Mouse (Mus musculus): Measurements from ENCODE around the gene Egfr. TPM values are rescaled to one million over a fixed set of nuclear protein-coding genes. Genes with fewer than 3 reads are reported as not detected.

The Egfr gene
- 10 to 100 TPM; 15.3 to 18.6 TPM for total RNA-seq (2021)

GRCm38 (mm10) chr11:16752007-16752348, at the start of gene Egfr:
Gene Egfr (plus strand): TSS chr11:16752203.
- intact Hi-C loops (cut with DNase I): loop anchor here (10.0 kb wide), 1 partner anchor 227 kb away; no protein-coding TSS in a partner anchor
- peak; percentile 16 to 75 for DNase-seq (ENCODE audit: extremely low spot score in 1 of 2, low spot score in 2 of 2)

- intact Hi-C loops (cut with DNase I): no loop called here
- no peak for DNase-seq (ENCODE audit: extremely low spot score in 1 of 2, low spot score in 2 of 2)
Observed at GRCm38 (mm10) chr11:16703221-16703620, 48.8 kb upstream of the Egfr start.

- intact Hi-C loops (cut with DNase I): no loop called here
- no peak for DNase-seq (ENCODE audit: extremely low spot score in 1 of 2, low spot score in 2 of 2)
Observed at GRCm38 (mm10) chr11:16735083-16735644, 16.8 kb upstream of the Egfr start.

DNA sequence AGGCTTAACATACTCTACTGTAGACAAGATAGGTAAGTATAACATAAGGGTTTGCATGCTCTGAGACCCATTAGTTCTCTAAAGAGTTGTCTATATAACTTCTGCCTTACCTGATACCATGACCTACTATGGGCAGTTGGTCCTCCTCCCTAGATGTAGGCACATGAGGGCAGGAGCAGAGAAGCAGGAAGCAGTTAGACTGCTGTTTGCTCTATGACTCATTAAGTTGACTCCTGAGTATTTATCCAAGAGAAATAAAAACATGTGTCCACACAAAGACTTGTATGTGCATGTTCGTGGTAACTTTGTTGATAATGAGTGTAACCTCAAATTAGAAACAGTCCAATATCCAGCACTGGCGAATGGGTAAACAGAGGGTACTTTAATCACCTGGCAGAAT, 14.7 kb upstream of the Egfr start:
- intact Hi-C loops (cut with DNase I): no loop called here
- no peak for DNase-seq (ENCODE audit: extremely low spot score in 1 of 2, low spot score in 2 of 2)

DNA sequence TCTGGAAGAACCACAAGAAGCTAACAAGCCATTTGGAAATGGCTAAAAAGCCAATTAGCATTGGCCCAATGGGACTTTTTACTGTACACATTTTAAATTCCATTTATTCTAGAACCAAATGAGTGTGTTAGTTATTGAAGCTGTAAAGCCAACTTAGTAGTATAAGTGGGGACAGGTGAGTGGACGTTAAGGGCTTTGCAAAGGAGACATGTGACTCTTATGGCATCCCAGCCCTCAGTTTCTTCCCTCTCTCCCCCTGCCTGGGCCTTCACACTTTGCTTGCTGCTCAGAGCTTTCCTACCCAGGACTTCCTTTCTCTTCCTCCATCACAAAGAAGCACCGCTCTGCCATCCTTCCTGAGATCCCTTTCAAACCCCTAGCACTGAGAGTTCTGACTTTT, 13.3 kb upstream of the Egfr start:
- DNase-seq (ENCODE audit: extremely low spot score in 1 of 2, low spot score in 2 of 2): no peak
- intact Hi-C loops (cut with DNase I): no loop called here

GRCm38 (mm10) chr11:16739155-16739554, 12.8 kb upstream of the Egfr start:
- no peak for DNase-seq (ENCODE audit: extremely low spot score in 1 of 2, low spot score in 2 of 2)
- intact Hi-C loops (cut with DNase I): no loop called here

GRCm38 (mm10) chr11:16740691-16741611, 11.1 kb upstream of the Egfr start:
- intact Hi-C loops (cut with DNase I): no loop called here
- DNase-seq (ENCODE audit: extremely low spot score in 1 of 2, low spot score in 2 of 2): no peak

- intact Hi-C loops (cut with DNase I): no loop called here
- no peak for DNase-seq (ENCODE audit: extremely low spot score in 1 of 2, low spot score in 2 of 2)
Observed at GRCm38 (mm10) chr11:16742251-16742650, 9.8 kb upstream of the Egfr start.

- DNase-seq (ENCODE audit: extremely low spot score in 1 of 2, low spot score in 2 of 2): no peak
- intact Hi-C loops (cut with DNase I): no loop called here
Observed at GRCm38 (mm10) chr11:16742821-16743220, 9.2 kb upstream of the Egfr start.

GRCm38 (mm10) chr11:16751457-16751982, 483 bp upstream of the Egfr start:
- intact Hi-C loops (cut with DNase I): loop anchor here (10.0 kb wide), 1 partner anchor 227 kb away; no protein-coding TSS in a partner anchor
- no peak for DNase-seq (ENCODE audit: extremely low spot score in 1 of 2, low spot score in 2 of 2)

DNA sequence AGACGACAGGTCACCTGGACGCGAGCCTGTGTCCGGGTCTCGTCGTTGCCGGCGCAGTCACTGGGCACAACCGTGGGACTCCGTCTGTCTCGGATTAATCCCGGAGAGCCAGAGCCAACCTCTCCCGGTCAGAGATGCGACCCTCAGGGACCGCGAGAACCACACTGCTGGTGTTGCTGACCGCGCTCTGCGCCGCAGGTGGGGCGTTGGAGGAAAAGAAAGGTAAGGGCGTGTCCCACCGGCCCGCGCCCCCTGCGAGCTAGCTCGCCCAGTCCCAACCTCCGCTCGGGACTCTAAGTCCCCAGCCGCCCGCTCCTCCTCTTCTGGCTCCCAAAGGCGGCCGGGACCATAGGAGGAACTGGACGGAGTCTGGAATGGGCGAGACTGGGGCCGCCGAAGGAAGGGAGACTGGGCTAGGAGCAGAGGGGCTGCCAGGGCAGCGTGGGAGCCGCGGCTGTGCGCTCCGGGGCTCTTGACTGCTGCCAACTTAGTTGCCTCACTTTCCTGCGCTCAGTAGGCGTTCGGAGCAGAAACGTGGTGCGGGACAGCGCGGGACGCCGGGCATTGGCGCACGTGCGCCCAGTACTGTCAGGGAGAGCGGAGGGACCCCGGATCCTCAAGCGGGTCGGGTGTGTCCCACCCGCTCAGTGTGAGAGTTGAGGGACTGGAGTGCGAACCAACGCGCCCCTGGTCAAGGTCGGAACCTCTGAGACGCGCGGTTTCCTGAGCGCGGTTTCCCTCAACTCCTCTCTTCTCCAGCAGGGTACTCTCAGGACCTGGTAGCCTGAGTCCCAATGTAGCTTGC, 548 bp downstream of the Egfr start:
- intact Hi-C loops (cut with DNase I): loop anchor here (10.0 kb wide), 1 partner anchor 228 kb away; no protein-coding TSS in a partner anchor
- peak in 1 of 2 experiments; percentile 37 for DNase-seq (ENCODE audit: extremely low spot score in 1 of 2, low spot score in 2 of 2)

GRCm38 (mm10) chr11:16753154-16754040, 1.4 kb downstream of the Egfr start:
- intact Hi-C loops (cut with DNase I): loop anchor here (10.0 kb wide), 1 partner anchor 229 kb away; no protein-coding TSS in a partner anchor
- no peak for DNase-seq (ENCODE audit: extremely low spot score in 1 of 2, low spot score in 2 of 2)

DNA sequence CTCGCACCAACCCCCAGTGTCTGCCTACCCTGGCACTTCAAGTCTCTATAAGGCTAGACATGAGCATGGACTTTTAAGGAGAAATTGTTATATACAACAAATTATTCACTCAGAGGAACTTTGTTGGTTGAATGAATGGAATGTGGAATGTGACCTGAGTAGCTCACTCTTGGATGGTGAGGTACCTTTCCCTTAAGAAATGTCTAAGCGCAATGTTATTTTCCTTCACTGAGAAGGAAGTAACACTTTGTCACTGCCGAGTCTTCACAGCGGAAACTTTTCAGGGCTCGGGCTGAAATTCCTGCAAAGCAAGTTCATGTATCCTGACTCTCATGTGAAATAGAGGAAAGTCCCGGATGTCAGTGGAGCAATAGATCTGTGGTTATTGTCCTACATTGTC, 7.9 kb downstream of the Egfr start:
- intact Hi-C loops (cut with DNase I): loop anchor here (10.0 kb wide), 1 partner anchor 235 kb away; no protein-coding TSS in a partner anchor
- no peak for DNase-seq (ENCODE audit: extremely low spot score in 1 of 2, low spot score in 2 of 2)

DNA sequence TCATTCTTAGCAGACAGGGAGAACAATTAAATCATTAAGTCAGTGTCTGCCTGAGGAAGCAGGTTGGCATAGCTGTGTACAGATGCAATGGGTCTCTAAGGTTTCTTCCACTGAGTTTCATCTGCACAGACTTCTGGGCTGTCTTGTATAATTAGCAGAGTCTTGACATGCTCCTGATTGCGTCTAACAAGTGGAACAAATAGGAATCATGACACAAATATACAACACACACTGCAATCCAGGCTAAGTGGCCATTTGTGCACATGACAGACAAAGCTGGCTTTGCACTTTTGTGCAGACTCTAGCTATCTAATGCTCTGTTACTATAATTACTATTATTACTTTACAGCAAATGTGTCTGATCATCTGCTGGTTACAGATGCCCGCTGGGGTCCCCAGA, 9.2 kb downstream of the Egfr start:
- DNase-seq (ENCODE audit: extremely low spot score in 1 of 2, low spot score in 2 of 2): no peak
- intact Hi-C loops (cut with DNase I): no loop called here

GRCm38 (mm10) chr11:16766038-16766815, 14.2 kb downstream of the Egfr start:
- intact Hi-C loops (cut with DNase I): no loop called here
- DNase-seq (ENCODE audit: extremely low spot score in 1 of 2, low spot score in 2 of 2): no peak

DNA sequence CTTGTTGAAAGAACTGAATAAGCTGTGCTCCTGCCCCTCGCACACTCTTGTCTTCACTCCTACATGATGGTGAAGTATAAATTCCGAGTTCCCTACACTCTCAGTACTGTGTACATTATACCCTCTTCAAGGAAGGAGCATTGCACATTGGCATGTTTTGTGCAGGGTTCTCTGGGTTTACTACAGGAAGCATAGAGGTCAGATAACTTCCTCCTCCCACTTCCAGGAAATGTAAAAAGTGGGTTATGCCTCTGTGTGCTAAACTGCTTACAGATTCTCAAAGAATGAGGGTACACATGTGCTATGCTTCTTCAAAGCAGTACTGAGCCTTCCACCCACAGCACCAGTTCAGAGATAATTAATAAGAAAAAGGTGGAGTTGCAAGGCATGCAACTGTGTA, 16.0 kb downstream of the Egfr start:
- intact Hi-C loops (cut with DNase I): no loop called here
- DNase-seq (ENCODE audit: extremely low spot score in 1 of 2, low spot score in 2 of 2): no peak

DNA sequence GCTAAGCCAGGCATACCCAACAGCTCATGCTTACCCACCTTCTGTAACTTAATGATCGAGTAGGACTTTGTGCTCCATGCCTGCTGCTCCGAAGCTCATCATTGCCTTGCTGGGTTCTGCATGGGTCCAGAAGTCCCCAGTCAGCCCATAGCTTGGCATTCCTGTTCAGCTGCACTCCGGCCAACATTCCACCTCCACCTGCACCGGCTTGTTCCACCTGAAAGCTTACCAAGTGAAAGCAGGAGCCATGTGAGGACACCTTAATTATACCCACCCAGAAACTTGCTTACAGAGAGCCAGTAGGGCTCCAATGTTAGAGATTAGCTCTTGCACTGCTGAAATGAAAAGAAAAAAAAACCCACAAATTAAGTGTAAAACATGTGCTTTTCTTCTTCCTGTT, 17.3 kb downstream of the Egfr start:
- intact Hi-C loops (cut with DNase I): no loop called here
- no peak for DNase-seq (ENCODE audit: extremely low spot score in 1 of 2, low spot score in 2 of 2)

Data from left cerebral cortex, postnatal 10 days (tissue).